Mouse (Mus musculus) heart, adult 2 months (tissue): Measurements from ENCODE around the gene Pmp22. TPM values are rescaled to one million over a fixed set of nuclear protein-coding genes. Genes with fewer than 3 reads are reported as not detected.

Source experiments
- DNase-seq, 2 experiments: peaks; one replicate each; pipeline ENCODE4 v3.0.0; 2021
- H3K27ac ChIP-seq: fragments of 200-600 bp; 2 replicates; pipeline ENCODE4 v1.8.1; 2022
- H3K27me3 ChIP-seq: fragments of 200-500 bp; 2 replicates; pipeline ENCODE4 v1.6.1; 2012; ENCODE audit warnings: mild to moderate bottlenecking, low read length, inconsistent platforms, mixed read lengths; ENCODE audit not compliant: control insufficient read depth, insufficient read depth
- H3K36me3 ChIP-seq: fragments of 200-500 bp; 2 replicates; pipeline ENCODE4 v1.6.1; 2012; ENCODE audit warnings: low read length, inconsistent platforms; ENCODE audit not compliant: control insufficient read depth, insufficient read depth
- H3K4me1 ChIP-seq: fragments of 200-500 bp; 2 replicates; pipeline ENCODE4 v1.6.1; 2011; ENCODE audit warnings: low read length; ENCODE audit not compliant: control insufficient read depth, insufficient read depth
- H3K4me3 ChIP-seq: fragments of 200-600 bp; 2 replicates; pipeline ENCODE4 v1.8.1; 2022
- H3K79me2 ChIP-seq: fragments of 200-500 bp; replicated peaks from 2 replicates; pipeline ENCODE4 v1.6.1; 2012; ENCODE audit warnings: mild to moderate bottlenecking, inconsistent platforms, low read length, moderate library complexity, mixed read lengths; ENCODE audit not compliant: control insufficient read depth, insufficient read depth
- H3K9ac ChIP-seq: fragments of 200-500 bp; 2 replicates; pipeline ENCODE4 v1.6.1; 2012; ENCODE audit warnings: low read depth, mild to moderate bottlenecking, control low read depth, inconsistent platforms, low read length, mixed read lengths
- CTCF ChIP-seq: fragments of 200-600 bp; IDR thresholded peaks from 2 replicates; pipeline ENCODE4 v1.8.1; 2022; ENCODE audit warnings: antibody characterized with exemption, mild to moderate bottlenecking, moderate library complexity
- EP300 ChIP-seq: fragments of 200-500 bp; IDR thresholded peaks from 2 replicates; pipeline ENCODE4 v1.6.1; 2011; ENCODE audit warnings: low read depth, low read length, control low read depth; ENCODE audit not compliant: insufficient read depth
- POLR2A ChIP-seq: fragments of 200-500 bp; IDR thresholded peaks from 2 replicates; pipeline ENCODE4 v1.6.1; 2011; ENCODE audit warnings: mild to moderate bottlenecking, low read depth, low read length, control low read depth; ENCODE audit not compliant: insufficient read depth
- WGBS: fragments of 180-500 bp; shearing (Covaris S2); methylation state at CpG from one replicate; pipeline ENCODE4 v1.1.7; 2018; 5-methylcytosine and 5-hydroxymethylcytosine counted together
- intact Hi-C: fragments of 180-260 bp; cut with DNase I; formaldehyde crosslinking; loops from one replicate; pipeline ENCODE4 v1.15.1; 2025
- polyA plus RNA-seq: library from polyadenylated mRNA; depleted of rRNA; stranded (reverse); fragments of >200 nt; gene quantifications from 2 replicates; pipeline ENCODE4 v1.2.3, GENCODE M21; 2012
- total RNA-seq, 2 experiments: library from RNA; stranded (reverse); gene quantifications; 2 replicates each; pipeline ENCODE4 v1.2.3; 2021

Pmp22 gene
- total and polyA plus RNA-seq, 3 experiments, result 37.5 to 69.4 (median 49.6) TPM

DNA sequence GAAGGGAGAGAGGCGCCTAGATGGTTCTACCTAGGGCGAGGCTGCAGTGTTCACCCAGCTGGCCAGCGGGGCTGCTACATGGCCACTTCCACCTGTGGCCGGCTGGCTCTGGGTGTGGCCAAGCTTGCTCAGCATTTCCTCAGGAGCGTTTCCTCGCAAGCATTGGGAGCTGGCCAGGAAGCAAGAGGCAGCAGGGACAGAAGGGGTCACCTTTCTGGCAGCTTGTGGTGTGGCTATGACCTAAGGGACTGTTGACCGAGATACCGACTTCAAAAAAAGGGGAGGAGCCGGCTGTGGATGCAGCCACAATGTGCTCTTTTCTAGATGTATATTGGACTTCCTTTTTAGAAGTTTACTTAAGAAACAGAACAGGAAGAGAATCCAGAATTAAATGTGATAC is 593 bp downstream of the Pmp22 start:
- intact Hi-C loops, result no loop called here
- Histone ChIP-seq H3K79me2 (no peaks in the 10 kb centered on the region), H3K27ac (peak overlapping the region; percentile 85), H3K9ac (peak overlapping the region; percentile 20), H3K36me3 (no peaks in the 10 kb centered on the region), H3K4me1 (peaks cover 15% of the 10 kb centered on the region), H3K27me3 (no peaks in the 10 kb centered on the region), H3K4me3 (peak overlapping the region; percentile 74)
- peak; percentile 71 to 77 for DNase-seq
- TF ChIP-seq POLR2A, result no peak
- TF ChIP-seq CTCF, result no peak
- TF ChIP-seq EP300, result no peak
- WGBS, result 13% methylated on average over 9 of the region's 9 CpGs

DNA sequence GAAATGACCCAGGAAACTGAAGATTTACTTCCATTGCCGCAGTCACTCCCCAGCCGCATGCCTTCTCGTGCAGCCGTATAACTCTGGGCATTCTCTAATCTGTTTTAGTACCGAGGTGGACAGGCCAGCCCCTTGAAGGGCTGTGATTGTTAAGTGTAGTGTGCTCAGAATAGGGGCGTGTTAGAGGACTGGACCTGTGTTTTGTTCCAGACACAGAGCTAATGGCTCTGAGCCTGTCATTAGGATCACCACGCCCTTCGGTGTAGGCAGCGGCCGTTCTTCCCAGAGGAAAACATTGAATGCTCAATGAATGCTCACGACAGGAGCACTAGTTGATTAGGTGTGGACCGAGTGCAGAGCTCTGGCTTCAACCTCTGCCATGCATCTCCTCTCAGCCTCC is 1.1 kb downstream of the Pmp22 start:
- intact Hi-C loops, result loop anchor here (1.0 to 10.0 kb wide), 3 partner anchors 103 to 385 kb away; no protein-coding TSS in a partner anchor
- DNase-seq, result peak in 1 of 2 experiments; percentile 45
- peaks cover 19% of the 10 kb centered on the region for H3K4me1 ChIP-seq

GRCm38 (mm10) chr11:63130497-63130896 is 1.7 kb downstream of the Pmp22 start:
- peaks cover 22% of the 10 kb centered on the region for H3K4me1 ChIP-seq
- H3K4me3 ChIP-seq, result peak overlapping the region; percentile 74
- 5% methylated on average over 8 of the region's 8 CpGs for WGBS
- H3K27me3 ChIP-seq, result no peaks in the 10 kb centered on the region
- H3K9ac ChIP-seq, result peak overlapping the region; percentile 75
- peak overlapping the region; percentile 85 for H3K27ac ChIP-seq
- H3K36me3 ChIP-seq, result peaks cover 4% of the 10 kb centered on the region; the same call in 1 of the 2 replicates
- intact Hi-C loops, result loop anchor here (1.0 to 10.0 kb wide), 3 partner anchors 103 to 386 kb away; no protein-coding TSS in a partner anchor
- DNase-seq, result peak; percentile 88 to 91
- H3K79me2 ChIP-seq, result no peaks in the 10 kb centered on the region
- TF ChIP-seq POLR2A, result 0 out of 2 replicates have a peak, but pooled peaks have one; percentile 30
- peak; percentile 72 for TF ChIP-seq EP300
- no peak for TF ChIP-seq CTCF

More for the DNA sequence above, 1.1 kb downstream of the Pmp22 start:
- WGBS, result 6% methylated on average over 12 of the region's 12 CpGs
- TF ChIP-seq POLR2A, result no peak
- no peak for TF ChIP-seq EP300
- TF ChIP-seq CTCF, result no peak
- Histone ChIP-seq H3K4me3 (peak overlapping the region; percentile 74), H3K79me2 (no peaks in the 10 kb centered on the region), H3K9ac (peak overlapping the region; percentile 32), H3K27me3 (no peaks in the 10 kb centered on the region), H3K27ac (peak overlapping the region; percentile 85), H3K36me3 (no peaks in the 10 kb centered on the region)

DNA sequence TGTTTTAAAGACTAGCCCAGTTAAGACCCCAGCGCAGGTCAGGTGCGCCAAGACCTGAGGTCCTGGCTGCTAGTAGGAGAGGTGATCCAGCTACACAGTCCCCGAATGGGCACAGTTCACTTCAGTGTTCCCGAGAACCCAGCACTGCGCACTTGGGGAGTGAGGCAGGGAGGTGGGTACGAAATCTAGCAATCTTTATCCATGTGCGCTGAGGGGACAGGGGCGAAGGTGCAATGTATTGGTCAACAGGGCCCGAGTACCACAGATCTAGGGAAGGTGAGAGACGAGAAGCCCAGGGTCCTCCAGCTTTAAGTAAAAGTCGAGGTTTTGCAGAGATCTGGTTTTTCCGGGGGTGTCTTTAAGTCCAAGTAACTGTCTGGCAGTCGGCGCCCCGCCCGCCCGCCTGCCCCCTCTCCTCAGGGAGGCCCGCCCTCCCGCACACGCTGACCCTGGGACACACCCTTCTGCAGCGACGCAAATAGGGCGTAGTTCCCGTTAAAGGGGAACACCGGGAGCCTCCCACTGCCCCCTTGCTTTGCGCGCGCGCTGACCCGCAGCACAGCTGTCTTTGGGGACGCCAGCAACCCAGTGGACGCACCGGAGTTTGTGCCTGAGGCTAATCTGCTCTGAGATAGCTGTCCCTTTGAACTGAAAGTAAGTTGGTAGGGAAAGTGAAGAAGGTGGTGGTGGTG is 2.4 kb downstream of the Pmp22 start:
- Histone ChIP-seq H3K27ac (peak overlapping the region; percentile 85), H3K9ac (peak overlapping the region; percentile 78), H3K4me1 (peaks cover 21% of the 10 kb centered on the region), H3K36me3 (peaks cover 4% of the 10 kb centered on the region; the same call in 1 of the 2 replicates), H3K4me3 (peak overlapping the region; percentile 74), H3K27me3 (no peaks in the 10 kb centered on the region), H3K79me2 (no peaks in the 10 kb centered on the region)
- intact Hi-C loops, result loop anchor here (5.0 to 10.0 kb wide), 2 partner anchors 104 to 386 kb away; no protein-coding TSS in a partner anchor
- DNase-seq, result peak; percentile 86 to 87
- WGBS, result 2% methylated on average over 33 of the region's 33 CpGs
- no peak for TF ChIP-seq CTCF
- peak; percentile 77 for TF ChIP-seq POLR2A

DNA sequence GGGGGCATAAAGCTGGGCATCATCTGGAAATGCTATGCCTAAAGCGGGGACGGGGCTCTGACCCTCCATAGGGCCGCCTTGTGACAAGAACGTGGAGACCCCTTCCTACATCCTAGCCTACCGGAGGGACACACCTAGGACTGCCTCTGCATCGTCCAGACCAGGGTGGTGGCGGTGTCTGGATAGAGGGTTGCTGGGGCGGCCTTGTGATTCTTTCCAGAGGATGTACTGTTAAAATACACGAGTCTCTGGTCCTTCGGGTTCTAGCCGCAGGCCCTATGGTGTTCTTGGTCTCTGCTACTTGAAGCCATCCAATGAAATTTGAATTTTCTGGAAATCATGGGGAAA is 2.9 kb downstream of the Pmp22 start:
- no peaks in the 10 kb centered on the region for H3K27me3 ChIP-seq

GRCm38 (mm10) chr11:63132151-63132500 is 3.3 kb downstream of the Pmp22 start:
- DNase-seq, result no peak
- Histone ChIP-seq H3K27me3 (no peaks in the 10 kb centered on the region), H3K27ac (peak overlapping the region; percentile 85), H3K4me1 (peaks cover 25% of the 10 kb centered on the region), H3K9ac (peak overlapping the region; percentile 64), H3K36me3 (peaks cover 10% of the 10 kb centered on the region), H3K4me3 (peak overlapping the region; percentile 74), H3K79me2 (no peaks in the 10 kb centered on the region)
- intact Hi-C loops, result loop anchor here (5.0 to 10.0 kb wide), 2 partner anchors 105 to 387 kb away; no protein-coding TSS in a partner anchor
- WGBS, result under 1% methylated on average over 11 of the region's 11 CpGs
- TF ChIP-seq POLR2A (no peak), CTCF (no peak), EP300 (no peak)

More for the DNA sequence above, 2.9 kb downstream of the Pmp22 start:
- Histone ChIP-seq H3K4me1 (peaks cover 23% of the 10 kb centered on the region), H3K9ac (peak overlapping the region; percentile 78), H3K79me2 (no peaks in the 10 kb centered on the region), H3K4me3 (peak overlapping the region; percentile 74), H3K27ac (peak overlapping the region; percentile 85), H3K36me3 (peaks cover 6% of the 10 kb centered on the region)
- DNase-seq, result no peak
- no peak for TF ChIP-seq EP300
- no peak for TF ChIP-seq CTCF
- TF ChIP-seq POLR2A, result no peak
- under 1% methylated on average over 11 of the region's 11 CpGs for WGBS
- intact Hi-C loops, result loop anchor here (5.0 to 10.0 kb wide), 2 partner anchors 104 to 387 kb away; no protein-coding TSS in a partner anchor
